Mouse (Mus musculus) heart, adult 2 months (tissue): Measurements from ENCODE around the gene Vash2.

ENCODE experiments used
- CTCF ChIP-seq: fragments of 200-600 bp; IDR thresholded peaks from 2 replicates; pipeline ENCODE4 v1.8.1; 2022; ENCODE audit warnings: antibody characterized with exemption, mild to moderate bottlenecking, moderate library complexity
- EP300 ChIP-seq: fragments of 200-500 bp; IDR thresholded peaks from 2 replicates; pipeline ENCODE4 v1.6.1; 2011; ENCODE audit warnings: low read depth, low read length, control low read depth; ENCODE audit not compliant: insufficient read depth
- POLR2A ChIP-seq: fragments of 200-500 bp; IDR thresholded peaks from 2 replicates; pipeline ENCODE4 v1.6.1; 2011; ENCODE audit warnings: mild to moderate bottlenecking, low read depth, low read length, control low read depth; ENCODE audit not compliant: insufficient read depth

GRCm38 (mm10) chr1:190939803-190940202, 39.3 kb downstream of the Vash2 start:
- no peak for TF ChIP-seq EP300
- TF ChIP-seq CTCF = no peak
- no peak for TF ChIP-seq POLR2A
